Mouse (Mus musculus) adrenal gland, postnatal 10 days (tissue): ENCODE results near the gene Psma1. TPM values are rescaled to one million over a fixed set of nuclear protein-coding genes. Genes with fewer than 3 reads are reported as not detected.
A peak's percentile ranks its signal among the peaks of the same experiment; 100 is the strongest.

Experiments used
- DNase-seq: peaks from one replicate; pipeline ENCODE4 v3.0.0; 2021; ENCODE audit warnings: mixed read lengths
- total RNA-seq, 2 experiments: library from RNA; stranded (reverse); gene quantifications; 2 replicates each; pipeline ENCODE4 v1.2.3; 2021

Gene Psma1
- total RNA-seq, 2 experiments from 2014 or later, result 165 to 168 TPM

- no peak for DNase-seq
Measured at GRCm38 (mm10) chr7:114275372-114276004, 430 bp downstream of the Psma1 start.

- DNase-seq, result no peak
Measured at GRCm38 (mm10) chr7:114268446-114268845, 7.5 kb downstream of the Psma1 start.

- DNase-seq, result peak; percentile 95
Measured at GRCm38 (mm10) chr7:114253885-114254833, 21.8 kb downstream of the Psma1 start, which contains the start of gene Copb1. TSS of gene Copb1 (minus strand) at chr7:114254711.

- DNase-seq, result no peak
Measured at GRCm38 (mm10) chr7:114251684-114252083, 24.2 kb downstream of the Psma1 start.

- no peak for DNase-seq
Measured at GRCm38 (mm10) chr7:114233980-114234379, 41.9 kb downstream of the Psma1 start.

- no peak for DNase-seq
Measured at GRCm38 (mm10) chr7:114232982-114233381, 42.9 kb downstream of the Psma1 start.

- DNase-seq, result no peak
Measured at GRCm38 (mm10) chr7:114231857-114232256, 44.1 kb downstream of the Psma1 start.

- no peak for DNase-seq
Measured at GRCm38 (mm10) chr7:114226521-114226920, 49.4 kb downstream of the Psma1 start.

GRCm38 (mm10) chr7:114220433-114220832 is 55.5 kb downstream of the Psma1 start:
- DNase-seq, result no peak

GRCm38 (mm10) chr7:114216908-114217307 is 59.0 kb downstream of the Psma1 start:
- no peak for DNase-seq

Other genes starting within 250 kb of the Psma1 start
- 10 to 100 TPM; 36.5 to 39.1 TPM for gene Rras2, start 158.3 kb downstream of the Psma1 start, total RNA-seq
- gene Copb1, start 21.4 kb downstream of the Psma1 start, total RNA-seq, result 100 to 1,000 TPM; 101 to 116 TPM
- gene Pde3b, start 139.2 kb upstream of the Psma1 start, total RNA-seq, result 10 to 100 TPM; 41.6 to 55.3 TPM